Mouse (Mus musculus) midbrain, embryonic 13.5 days (tissue): ENCODE measurements around the gene Zkscan8. TPM values are rescaled to one million over a fixed set of nuclear protein-coding genes. Genes with fewer than 3 reads are reported as not detected.
"Not testable (repeated sequence)": the region's sequence is repeated elsewhere in the genome, so short reads cannot be mapped to it uniquely, and the experiment has no call there.

Source experiments
- ATAC-seq: fragments of 200-750 bp; cut with Nextera tagmentation; 2 replicates; pipeline ENCODE4 v1.8.0; 2017; ENCODE audit warnings: mild to moderate bottlenecking, moderate TSS enrichment, moderate library complexity
- H3K27ac ChIP-seq: fragments of 300-500 bp; sonication (generic); 2 replicates; pipeline ENCODE4 v1.5.1; 2015; ENCODE audit warnings: inconsistent platforms, mild to moderate bottlenecking, moderate library complexity
- H3K27me3 ChIP-seq: fragments of 300-500 bp; sonication (generic); 2 replicates; pipeline ENCODE4 v1.6.1; 2015; ENCODE audit warnings: mild to moderate bottlenecking, inconsistent platforms
- H3K36me3 ChIP-seq: fragments of 300-500 bp; sonication (generic); 2 replicates; pipeline ENCODE4 v1.6.1; 2015; ENCODE audit warnings: mild to moderate bottlenecking, inconsistent platforms
- H3K4me1 ChIP-seq: fragments of 300-500 bp; sonication (generic); replicated peaks from 2 replicates; pipeline ENCODE4 v1.6.1; 2015; ENCODE audit warnings: inconsistent platforms
- H3K4me2 ChIP-seq: fragments of 300-500 bp; sonication (generic); replicated peaks from 2 replicates; pipeline ENCODE4 v1.6.1; 2015; ENCODE audit warnings: moderate library complexity, mild to moderate bottlenecking, inconsistent platforms
- H3K4me3 ChIP-seq: fragments of 300-500 bp; sonication (generic); replicated peaks from 2 replicates; pipeline ENCODE4 v1.5.1; 2015; ENCODE audit warnings: mild to moderate bottlenecking, inconsistent platforms
- H3K9ac ChIP-seq: fragments of 300-500 bp; sonication (generic); replicated peaks from 2 replicates; pipeline ENCODE4 v1.6.1; 2015; ENCODE audit warnings: mild to moderate bottlenecking, inconsistent platforms
- H3K9me3 ChIP-seq: fragments of 300-500 bp; sonication (generic); 2 replicates; pipeline ENCODE4 v1.6.1; 2016; ENCODE audit warnings: mild to moderate bottlenecking, inconsistent platforms
- WGBS: fragments of 180-500 bp; shearing (Covaris S2); methylation state at CpG from one replicate; pipeline ENCODE4 v1.1.7; 2015; 5-methylcytosine and 5-hydroxymethylcytosine counted together
- polyA plus RNA-seq: library from polyadenylated mRNA; unstranded; fragments of >200 nt; fragmentation: Nextera tagmentation; extraction: Ambion mirVana; gene quantifications from 2 replicates; pipeline ENCODE4 v1.2.1, GENCODE M21; 2015

Zkscan8 gene
- polyA plus RNA-seq, result 6.7 and 7.1 TPM in 2 replicates

DNA sequence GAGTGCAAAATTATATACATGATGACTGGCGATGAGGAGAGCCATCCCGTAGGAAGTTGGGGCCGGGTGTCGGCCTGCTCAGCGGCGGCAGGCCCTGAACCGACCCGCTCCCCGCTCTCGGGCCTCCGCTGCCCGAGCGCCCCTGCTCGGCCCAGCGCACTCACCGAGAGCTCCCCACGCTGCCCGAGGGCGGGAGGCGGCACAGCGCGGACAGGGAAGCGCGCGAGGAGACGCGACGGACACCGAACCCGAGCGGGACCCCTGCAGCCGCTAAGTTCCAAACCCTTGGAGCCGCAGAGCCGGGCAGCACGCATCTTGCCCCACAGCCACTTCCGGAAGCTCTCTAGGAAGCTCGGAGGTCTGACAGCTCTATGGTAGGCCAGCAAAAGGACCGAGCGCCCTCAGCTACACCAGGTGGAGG, at the start of gene Zkscan8:
Zkscan8 (minus strand) TSS at position 340 of the 421 bp plus-strand sequence.
- peaks cover 10% of the 10 kb centered on the region for H3K36me3 ChIP-seq
- H3K4me3 ChIP-seq, result peak within 1 kb of the TSS; percentile 91
- peaks cover 10% of the 10 kb centered on the region for H3K4me1 ChIP-seq
- peak within 1 kb of the TSS; percentile 91 for H3K27ac ChIP-seq
- H3K9me3 ChIP-seq, result no peaks in the 10 kb centered on the region
- peak; percentile 100 for ATAC-seq
- H3K27me3 ChIP-seq, result no peaks in the 10 kb centered on the region
- H3K4me2 ChIP-seq, result peak within 1 kb of the TSS; percentile 65
- H3K9ac ChIP-seq, result peak within 1 kb of the TSS; percentile 94
- WGBS, result under 1% methylated on average over 39 of the region's 39 CpGs

DNA sequence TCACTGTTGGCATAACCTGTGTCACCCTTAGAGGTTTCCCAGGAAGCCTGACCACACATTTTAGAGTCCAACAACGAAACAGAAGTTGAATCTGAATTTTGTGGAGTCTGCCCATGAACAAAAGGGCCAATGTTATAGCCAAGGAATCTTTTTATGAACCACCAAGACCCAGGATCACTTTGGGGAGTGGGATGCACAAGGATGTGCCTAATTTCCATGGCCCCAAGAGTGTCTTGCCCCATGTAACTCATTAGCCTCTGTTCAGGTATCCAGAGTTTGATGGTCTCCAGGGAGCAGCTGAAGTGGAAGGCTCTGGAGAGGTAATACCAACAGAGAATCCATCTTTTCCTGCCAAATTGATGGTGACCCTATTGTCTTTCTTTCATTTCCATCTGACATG, 28.9 kb upstream of the Zkscan8 start, which contains the start of gene Olfr1535:
Olfr1535 (minus strand) TSS at position 101 of the 400 bp plus-strand sequence.
- Histone ChIP-seq H3K9ac (no peak within 1 kb of the TSS), H3K27ac (no peak within 1 kb of the TSS), H3K9me3 (no peaks in the 10 kb centered on the region), H3K36me3 (no peaks in the 10 kb centered on the region), H3K27me3 (no peaks in the 10 kb centered on the region), H3K4me1 (no peaks in the 10 kb centered on the region), H3K4me3 (no peak within 1 kb of the TSS), H3K4me2 (no peak within 1 kb of the TSS)
- WGBS, result 46% methylated on average over 1 of the region's 1 CpGs
- ATAC-seq, result no peak

DNA sequence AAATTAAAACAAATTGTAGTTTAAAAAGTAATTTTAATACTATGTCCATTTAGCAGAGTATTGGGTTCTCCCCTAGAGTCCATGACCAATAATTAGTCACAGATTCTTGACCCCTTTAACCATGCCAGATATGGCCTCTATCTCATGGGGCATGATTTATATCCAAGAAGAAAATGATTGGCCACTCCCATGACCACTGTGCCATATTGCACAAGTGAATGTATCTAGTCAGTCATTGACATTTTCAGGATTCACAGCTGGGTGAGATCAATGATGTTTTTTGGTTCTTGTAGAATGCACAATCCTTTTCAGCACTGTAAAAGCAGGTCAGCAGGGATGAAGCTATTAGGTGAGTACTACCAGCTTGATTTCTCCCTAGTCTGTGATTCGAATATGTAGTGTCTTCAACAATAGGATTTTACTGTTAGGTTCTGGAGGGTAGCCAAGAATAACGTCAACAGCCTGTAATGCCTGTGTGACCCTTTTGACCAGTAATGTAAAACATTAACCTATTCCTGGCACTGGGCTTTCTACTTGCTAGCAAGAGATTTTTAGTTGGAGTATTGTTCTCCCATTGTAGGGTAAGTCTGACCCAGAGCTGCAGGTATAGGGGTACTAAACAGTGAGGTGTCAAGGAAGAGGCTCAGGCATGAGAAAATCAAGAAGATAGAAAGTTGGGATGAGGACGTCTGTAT, 19.6 kb upstream of the Zkscan8 start:
- WGBS, result 66% methylated on average over 3 of the region's 3 CpGs

DNA sequence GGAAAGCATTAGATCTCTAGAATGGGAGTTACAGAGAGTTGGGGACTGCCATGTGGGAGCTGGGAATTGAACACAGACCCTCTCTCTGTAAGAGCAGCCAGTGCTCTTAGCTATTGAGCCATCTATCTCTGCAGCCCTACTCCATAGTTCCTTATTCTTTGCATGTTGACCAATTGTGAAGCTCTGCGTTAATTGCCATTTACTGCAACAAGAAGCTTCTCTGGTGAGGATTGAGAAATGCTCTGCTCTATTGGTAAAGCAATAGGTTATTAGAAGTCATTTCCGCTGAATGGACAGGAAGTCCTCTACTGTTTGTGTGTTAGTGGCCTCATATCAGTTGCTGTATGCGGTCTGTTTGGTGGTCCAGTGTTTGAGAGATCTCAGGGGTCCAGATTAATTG, 18.6 kb upstream of the Zkscan8 start:
- H3K9ac ChIP-seq, result no peak overlapping the region
- no peak overlapping the region for H3K4me2 ChIP-seq
- H3K27ac ChIP-seq, result no peak overlapping the region
- H3K4me3 ChIP-seq, result no peak overlapping the region
- H3K4me1 ChIP-seq, result no peaks in the 10 kb centered on the region
- H3K36me3 ChIP-seq, result no peaks in the 10 kb centered on the region
- H3K9me3 ChIP-seq, result no peaks in the 10 kb centered on the region
- 85% methylated on average over 3 of the region's 3 CpGs for WGBS
- no peaks in the 10 kb centered on the region for H3K27me3 ChIP-seq
- ATAC-seq, result no peak

More for the DNA sequence above, 19.6 kb upstream of the Zkscan8 start:
- no peaks in the 10 kb centered on the region for H3K27me3 ChIP-seq
- H3K4me2 ChIP-seq, result no peak overlapping the region
- no peaks in the 10 kb centered on the region for H3K4me1 ChIP-seq
- H3K9me3 ChIP-seq, result no peaks in the 10 kb centered on the region
- no peak overlapping the region for H3K9ac ChIP-seq
- no peak for ATAC-seq
- H3K27ac ChIP-seq, result no peak overlapping the region
- H3K36me3 ChIP-seq, result no peaks in the 10 kb centered on the region
- H3K4me3 ChIP-seq, result no peak overlapping the region

DNA sequence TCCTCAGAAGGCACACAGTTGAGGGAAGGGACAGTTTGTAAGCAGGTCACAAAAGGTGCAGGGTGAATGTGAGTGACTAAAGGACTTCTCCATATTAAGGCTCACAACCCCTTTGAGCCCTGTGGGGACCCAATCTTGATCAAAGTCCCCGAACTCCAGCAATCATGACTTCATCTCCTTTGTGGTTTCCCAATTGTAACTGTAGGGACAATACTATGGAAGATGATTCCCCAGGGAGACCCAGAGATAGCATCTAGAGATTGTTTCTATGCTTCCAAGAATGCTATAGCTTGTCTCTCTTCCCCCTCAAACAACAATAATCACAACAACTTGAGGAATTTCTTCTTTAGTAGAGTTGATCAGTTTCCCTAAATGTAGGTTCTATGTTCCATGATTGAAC, 11.8 kb upstream of the Zkscan8 start, which contains the start of gene Olfr1366:
Olfr1366 (minus strand) TSS at position 101 of the 400 bp plus-strand sequence.
- WGBS, result 83% methylated on average over 1 of the region's 1 CpGs
- H3K27ac ChIP-seq, result no peak within 1 kb of the TSS
- 0 out of 2 replicates have a peak, but pooled peaks cover 5% of the 10 kb centered on the region for H3K27me3 ChIP-seq
- ATAC-seq, result no peak
- H3K36me3 ChIP-seq, result no peaks in the 10 kb centered on the region
- no peak within 1 kb of the TSS for H3K4me2 ChIP-seq
- H3K9me3 ChIP-seq, result no peaks in the 10 kb centered on the region; the same call in 1 of the 2 replicates
- H3K9ac ChIP-seq, result no peak within 1 kb of the TSS
- H3K4me3 ChIP-seq, result no peak within 1 kb of the TSS
- no peaks in the 10 kb centered on the region for H3K4me1 ChIP-seq

DNA sequence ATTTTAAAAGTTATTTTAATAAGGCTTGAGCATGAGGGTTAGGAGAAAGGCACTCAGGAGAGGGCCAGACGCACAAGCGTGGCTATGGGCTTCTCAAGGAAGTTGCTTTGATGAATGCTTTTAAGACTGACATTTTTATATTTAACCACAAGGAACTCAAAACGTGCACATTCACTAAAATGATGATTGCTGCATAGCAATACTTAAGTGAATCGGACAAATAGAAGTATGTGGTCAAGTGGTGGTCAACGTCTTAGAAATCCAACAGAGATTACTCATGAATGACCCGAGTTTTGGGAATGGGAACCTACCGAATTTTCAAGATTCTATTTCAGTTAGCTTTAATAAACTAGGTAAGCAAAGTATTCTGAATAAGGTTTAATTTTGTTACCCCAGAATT, 784 bp downstream of the Zkscan8 start:
- no peaks in the 10 kb centered on the region for H3K9me3 ChIP-seq
- H3K9ac ChIP-seq, result no peak overlapping the region
- H3K27ac ChIP-seq, result no peak overlapping the region
- H3K27me3 ChIP-seq, result no peaks in the 10 kb centered on the region
- peak overlapping the region; percentile 65 for H3K4me2 ChIP-seq
- peak overlapping the region; percentile 91 for H3K4me3 ChIP-seq
- peaks cover 14% of the 10 kb centered on the region for H3K36me3 ChIP-seq
- 56% methylated on average over 7 of the region's 7 CpGs for WGBS
- H3K4me1 ChIP-seq, result peaks cover 10% of the 10 kb centered on the region
- no peak for ATAC-seq

DNA sequence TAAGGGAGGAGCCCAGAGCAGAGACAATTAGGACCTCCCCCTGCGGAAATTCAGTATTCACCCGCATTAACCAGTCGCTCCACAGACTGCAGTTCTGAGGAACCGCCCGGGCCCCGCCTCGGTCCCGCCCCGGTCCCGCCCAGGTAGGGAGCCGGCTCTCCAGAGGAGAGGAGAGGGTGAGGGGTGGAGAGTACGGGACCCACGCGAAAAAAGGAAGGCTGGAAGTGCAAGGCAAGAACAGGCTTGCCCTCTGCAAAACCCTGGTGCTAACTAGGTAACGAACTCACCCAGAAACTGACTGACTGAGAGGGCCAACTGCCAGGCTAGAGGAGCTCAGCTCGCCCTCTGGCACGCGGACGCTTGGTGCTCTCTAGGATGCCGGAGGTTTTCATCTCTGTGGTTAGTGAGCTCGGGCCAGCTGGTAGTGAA, 24.7 kb downstream of the Zkscan8 start:
- peak; percentile 100 for ATAC-seq
- no peaks in the 10 kb centered on the region for H3K9me3 ChIP-seq
- 0 out of 2 replicates have a peak, but pooled peaks cover 5% of the 10 kb centered on the region for H3K27me3 ChIP-seq
- WGBS, result 0% methylated on average over 21 of the region's 21 CpGs
- no peaks in the 10 kb centered on the region for H3K36me3 ChIP-seq
- peak overlapping the region; percentile 77 for H3K9ac ChIP-seq
- H3K4me3 ChIP-seq, result peak overlapping the region; percentile 70
- H3K4me1 ChIP-seq, result 0 out of 2 replicates have a peak, but pooled peaks cover 3% of the 10 kb centered on the region
- H3K4me2 ChIP-seq, result peak overlapping the region; percentile 64
- peak overlapping the region; percentile 83 for H3K27ac ChIP-seq

DNA sequence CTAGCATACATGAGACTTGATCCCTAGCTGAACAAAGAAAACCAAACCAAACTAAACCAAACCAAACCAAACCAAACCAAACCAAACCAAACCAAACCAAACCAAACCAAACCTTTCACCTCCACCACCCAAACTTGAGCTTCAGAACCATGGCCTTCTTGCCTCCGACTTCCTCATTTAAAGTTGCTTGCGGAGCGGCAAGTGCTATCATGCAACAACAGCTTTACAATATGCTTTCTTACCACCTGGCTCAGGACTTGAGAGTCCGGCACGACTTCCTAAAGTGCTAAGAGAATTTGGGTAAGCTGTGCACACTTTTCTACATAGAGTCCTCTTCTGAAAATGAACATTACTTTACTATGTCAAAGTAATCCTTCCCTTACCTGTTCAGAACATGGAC, 28.6 kb downstream of the Zkscan8 start:
- Histone ChIP-seq H3K4me2 (no peak overlapping the region), H3K36me3 (no peaks in the 10 kb centered on the region), H3K27ac (no peak overlapping the region), H3K4me1 (0 out of 2 replicates have a peak, but pooled peaks cover 3% of the 10 kb centered on the region), H3K4me3 (no peak overlapping the region), H3K27me3 (0 out of 2 replicates have a peak, but pooled peaks cover 5% of the 10 kb centered on the region), H3K9ac (no peak overlapping the region), H3K9me3 (no peaks in the 10 kb centered on the region)
- no peak for ATAC-seq
- WGBS, result 87% methylated on average over 5 of the region's 5 CpGs

DNA sequence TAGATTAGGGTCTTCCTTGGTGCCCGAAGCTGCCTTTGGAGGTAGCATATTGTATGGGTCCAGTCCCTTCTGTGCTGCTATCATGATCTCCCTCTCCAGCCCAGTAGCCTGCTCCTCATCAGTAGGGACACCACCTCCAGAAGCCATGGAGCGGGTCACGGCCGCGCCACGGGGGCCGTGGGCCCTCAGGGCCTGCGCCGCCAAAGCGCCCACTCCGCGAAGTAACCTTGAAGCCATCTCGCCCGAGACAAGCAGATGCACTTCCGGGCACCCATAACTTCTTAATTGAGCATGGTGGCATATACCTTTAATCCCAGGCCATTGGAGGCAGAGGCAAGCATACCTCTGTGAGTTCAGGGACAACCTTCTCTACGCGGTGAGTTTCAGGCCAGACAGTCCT, 29.7 kb downstream of the Zkscan8 start, which contains the start of gene Gm11273:
Gm11273 (minus strand) TSS at position 237 of the 400 bp plus-strand sequence.
- H3K27me3 ChIP-seq, result not testable (repeated sequence)

DNA sequence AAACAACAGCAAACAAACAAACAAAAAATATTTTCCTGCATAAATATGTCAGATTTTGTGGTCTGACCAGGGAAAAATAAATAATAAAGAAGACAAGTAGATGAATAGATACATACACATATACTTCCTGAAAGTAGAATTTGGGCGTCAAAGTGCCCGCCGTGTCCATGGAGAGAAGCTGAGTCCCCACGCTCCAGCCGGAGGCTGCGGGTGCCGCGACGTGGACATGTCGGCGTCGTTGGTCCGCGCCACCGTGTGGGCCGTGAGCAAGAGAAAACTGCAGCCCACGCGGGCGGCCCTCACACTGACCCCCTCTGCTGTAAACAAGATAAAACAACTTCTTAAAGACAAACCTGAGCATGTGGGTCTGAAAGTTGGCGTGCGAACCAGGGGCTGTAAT, 35.8 kb downstream of the Zkscan8 start, which contains the start of gene AK157302:
AK157302 (plus strand) TSS at position 144 of the 400 bp plus-strand sequence.
- 94% methylated on average over 21 of the region's 21 CpGs for WGBS
- ATAC-seq, result no peak
- no peak within 1 kb of the TSS for H3K27ac ChIP-seq
- H3K4me2 ChIP-seq, result no peak within 1 kb of the TSS
- H3K4me1 ChIP-seq, result no peaks in the 10 kb centered on the region
- no peaks in the 10 kb centered on the region for H3K9me3 ChIP-seq
- H3K36me3 ChIP-seq, result no peaks in the 10 kb centered on the region
- no peak within 1 kb of the TSS for H3K4me3 ChIP-seq
- H3K27me3 ChIP-seq, result no peaks in the 10 kb centered on the region
- no peak within 1 kb of the TSS for H3K9ac ChIP-seq

More for the DNA sequence above, 29.7 kb downstream of the Zkscan8 start, which contains the start of gene Gm11273:
- H3K9ac ChIP-seq, H3K9me3 ChIP-seq, H3K4me3 ChIP-seq, H3K27ac ChIP-seq, H3K4me2 ChIP-seq, H3K4me1 ChIP-seq, H3K36me3 ChIP-seq, ATAC-seq: not testable (repeated sequence)
- WGBS, result 95% methylated on average over 17 of the region's 17 CpGs

DNA sequence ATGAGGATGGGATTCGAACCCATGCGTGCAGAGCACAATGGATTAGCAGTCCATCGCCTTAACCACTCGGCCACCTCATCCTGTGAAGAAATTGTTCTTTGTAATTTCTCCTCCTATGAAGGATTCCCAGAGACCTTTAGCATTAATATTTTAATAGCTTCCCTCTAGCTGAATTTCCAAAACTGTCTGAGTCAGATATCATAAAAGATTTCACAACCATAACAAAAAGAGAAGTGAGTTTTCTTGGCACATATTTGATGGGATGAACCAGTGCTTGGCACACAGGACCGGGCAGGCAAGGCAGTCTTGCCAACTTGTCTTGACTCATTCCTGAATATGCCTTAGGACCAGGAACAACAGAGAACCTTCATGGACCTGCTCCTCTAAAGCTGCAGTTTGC, 38.1 kb downstream of the Zkscan8 start:
- ATAC-seq, result no peak
- Histone ChIP-seq H3K27ac (no peak overlapping the region), H3K27me3 (no peaks in the 10 kb centered on the region), H3K4me2 (no peak overlapping the region), H3K9ac (no peak overlapping the region), H3K4me3 (no peak overlapping the region), H3K36me3 (no peaks in the 10 kb centered on the region; the same call in 1 of the 2 replicates), H3K9me3 (no peaks in the 10 kb centered on the region), H3K4me1 (no peaks in the 10 kb centered on the region)
- WGBS, result 95% methylated on average over 5 of the region's 5 CpGs

DNA sequence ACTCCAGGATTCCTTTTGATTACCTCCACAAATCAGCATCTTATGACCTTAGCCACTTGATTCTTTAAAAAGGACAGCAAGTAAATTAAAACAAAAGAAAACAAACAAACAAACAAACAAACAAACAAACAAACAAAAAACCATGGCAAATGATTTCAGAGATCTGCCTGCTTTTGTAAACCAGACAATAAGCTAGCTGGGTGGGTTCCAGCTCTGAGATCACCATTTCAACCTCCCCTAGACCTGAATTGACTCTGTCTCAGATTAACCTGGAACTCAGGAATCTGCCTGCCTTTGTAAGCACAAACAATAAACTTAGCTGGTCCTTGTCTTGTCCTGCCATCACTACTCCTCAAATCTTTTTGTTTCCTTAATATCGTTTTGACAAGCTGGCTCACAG, 44.0 kb downstream of the Zkscan8 start:
- no peak overlapping the region for H3K4me3 ChIP-seq
- peaks cover 33% of the 10 kb centered on the region for H3K36me3 ChIP-seq
- no peak for ATAC-seq
- no peaks in the 10 kb centered on the region for H3K27me3 ChIP-seq
- no peak overlapping the region for H3K27ac ChIP-seq
- 93% methylated on average over 1 of the region's 1 CpGs for WGBS
- no peak overlapping the region for H3K9ac ChIP-seq
- H3K4me2 ChIP-seq, result no peak overlapping the region
- H3K4me1 ChIP-seq, result no peaks in the 10 kb centered on the region
- H3K9me3 ChIP-seq, result no peaks in the 10 kb centered on the region
